ENCODE assay signal across 23 mouse cellular contexts in genomic region chr4:148530778-148531177, GRCm38 (mm10). TPM values are rescaled to one million over a fixed set of nuclear protein-coding genes. Genes with fewer than 3 reads are reported as not detected.
"Had no signal": no experiment of that assay in that cellular context is flagged by ENCODE, and none has a peak within 500 bp of the region (broad histone marks: within the 10 kb centered on the region; RNA-seq: fewer than 3 reads in every experiment).

No protein-coding gene starts in this region.

- DNase-seq: kidney, postnatal 14 days; kidney, postnatal 4 days; left cerebral cortex, postnatal 4 days; liver, postnatal 0 days; lung, embryonic 14.5 days; retina, postnatal 1 day; right cerebral cortex, postnatal 25 days; spleen, adult 18-20 months; thymus, postnatal 25 days had no signal

- ATAC-seq: liver, postnatal 0 days; lung, postnatal 0 days; midbrain, embryonic 16.5 days had no signal

- H3K4me1 ChIP-seq: limb, embryonic 12.5 days; limb, embryonic 15.5 days; midbrain, embryonic 12.5 days; neural tube, embryonic 13.5 days; stomach, embryonic 15.5 days had no signal

- H3K27me3 ChIP-seq: limb, embryonic 12.5 days; limb, embryonic 15.5 days; midbrain, embryonic 12.5 days; neural tube, embryonic 13.5 days; stomach, embryonic 15.5 days had no signal

- H3K9ac ChIP-seq: limb, embryonic 12.5 days; limb, embryonic 15.5 days; liver, embryonic 14.5 days; liver, postnatal 0 days; lung, embryonic 14.5 days; midbrain, embryonic 12.5 days; neural tube, embryonic 13.5 days; stomach, embryonic 15.5 days had no signal

- H3K4me3 ChIP-seq: limb, embryonic 12.5 days; limb, embryonic 15.5 days; midbrain, embryonic 12.5 days; myocyte; neural tube, embryonic 13.5 days; stomach, embryonic 15.5 days had no signal

- H3K9me3 ChIP-seq: limb, embryonic 12.5 days; limb, embryonic 15.5 days; midbrain, embryonic 12.5 days; neural tube, embryonic 13.5 days; stomach, embryonic 15.5 days had no signal

- H3K27ac ChIP-seq: limb, embryonic 12.5 days; limb, embryonic 15.5 days; liver, embryonic 14.5 days; macrophage; midbrain, embryonic 12.5 days; neural tube, embryonic 13.5 days; stomach, embryonic 15.5 days had no signal

- H3K4me2 ChIP-seq: limb, embryonic 12.5 days; limb, embryonic 15.5 days; liver, embryonic 11.5 days; lung, embryonic 14.5 days; midbrain, embryonic 12.5 days; neural tube, embryonic 13.5 days; stomach, embryonic 15.5 days had no signal

RNA-seq across cellular contexts. Expression of gene Angptl7, which starts 30.5 kb away (rescaled TPM):
- total RNA-seq: megakaryocyte, adult 5-6 weeks; monocyte, adult 5-6 weeks; neutrophil, adult 5-6 weeks had no signal
